Mouse (Mus musculus) common myeloid progenitor, adult 5-6 weeks (primary cell): ENCODE results near the gene Wdr46. TPM values are rescaled to one million over a fixed set of nuclear protein-coding genes. Genes with fewer than 3 reads are reported as not detected.

Experiments used
- total RNA-seq: library from RNA; stranded (forward); fragments of 200-1000, 187-1606 nt; gene quantifications from 2 replicates; pipeline ENCODE4 v1.2.3, GENCODE M21; 2017

Gene Wdr46
- total RNA-seq, 1 experiment from 2014 or later: 62.5 TPM

Other genes starting within 250 kb of the Wdr46 start
- 31.5 and 35.0 TPM in 2 replicates for gene March2, start 222.0 kb upstream of the Wdr46 start, total RNA-seq
- gene Rab11b, start 180.1 kb upstream of the Wdr46 start, total RNA-seq: 42.5 and 65.0 TPM in 2 replicates
- gene Angptl4, start 158.8 kb upstream of the Wdr46 start, total RNA-seq: 5.9 and 14.2 TPM in 2 replicates
- 4.6 and 5.5 TPM in 2 replicates for gene Kank3, start 130.1 kb upstream of the Wdr46 start, total RNA-seq
- gene Rps28, start 116.1 kb upstream of the Wdr46 start, total RNA-seq: 2,900 and 3,215 TPM in 2 replicates
- 107 and 132 TPM in 2 replicates for gene Ndufa7, start 116.1 kb upstream of the Wdr46 start, total RNA-seq
- 9.5 and 20.2 TPM in 2 replicates for gene Cd320, start 97.6 kb upstream of the Wdr46 start, total RNA-seq
- not detected in 2 replicates for gene Gm7029, start 66.8 kb upstream of the Wdr46 start, total RNA-seq
- 29.6 and 37.5 TPM in 2 replicates for gene Kifc1, start 50.0 kb upstream of the Wdr46 start, total RNA-seq
- gene Platr17, start 35.5 kb upstream of the Wdr46 start, total RNA-seq: 1.2 and 1.5 TPM in 2 replicates
- gene Daxx, start 31.2 kb upstream of the Wdr46 start, total RNA-seq: 24.1 and 44.4 TPM in 2 replicates
- gene Tapbp, start 24.8 kb upstream of the Wdr46 start, total RNA-seq: 42.2 and 56.4 TPM in 2 replicates
- 16.6 and 24.1 TPM in 2 replicates for gene Zbtb22, start 24.8 kb upstream of the Wdr46 start, total RNA-seq
- gene Rgl2, start 11.1 kb upstream of the Wdr46 start, total RNA-seq: 21.2 and 22.5 TPM in 2 replicates
- gene Pfdn6, start 317 bp upstream of the Wdr46 start, total RNA-seq: 128 and 170 TPM in 2 replicates
- 2.6 and 2.7 TPM in 2 replicates for gene B3galt4, start 10.8 kb downstream of the Wdr46 start, total RNA-seq
- 13.0 and 16.4 TPM in 2 replicates for gene Vps52, start 15.2 kb downstream of the Wdr46 start, total RNA-seq
- 1,549 and 1,746 TPM in 2 replicates for gene Rps18, start 15.3 kb downstream of the Wdr46 start, total RNA-seq
- gene H2-K1, start 59.7 kb downstream of the Wdr46 start, total RNA-seq: 983 and 1,076 TPM in 2 replicates
- 11.9 and 12.8 TPM in 2 replicates for gene Ring1, start 84.0 kb downstream of the Wdr46 start, total RNA-seq
- 43.8 and 60.6 TPM in 2 replicates for gene H2-Ke6, start 87.4 kb downstream of the Wdr46 start, total RNA-seq
- 70.5 and 100 TPM in 2 replicates for gene Slc39a7, start 91.0 kb downstream of the Wdr46 start, total RNA-seq
- 34.1 and 36.3 TPM in 2 replicates for gene Rxrb, start 91.2 kb downstream of the Wdr46 start, total RNA-seq
- 4.1 and 10.4 TPM in 2 replicates for gene Col11a2, start 98.8 kb downstream of the Wdr46 start, total RNA-seq
- gene H2-Oa, start 151.7 kb downstream of the Wdr46 start, total RNA-seq: 7.8 and 10.5 TPM in 2 replicates
- gene H2-DMa, start 178.9 kb downstream of the Wdr46 start, total RNA-seq: 90.2 and 104 TPM in 2 replicates
- 347 and 388 TPM in 2 replicates for gene Brd2, start 182.0 kb downstream of the Wdr46 start, total RNA-seq
- gene H2-DMb2, start 202.6 kb downstream of the Wdr46 start, total RNA-seq: 3.3 and 5.5 TPM in 2 replicates
- gene H2-DMb1, start 212.4 kb downstream of the Wdr46 start, total RNA-seq: 31.9 and 35.1 TPM in 2 replicates
- gene Tap1, start 246.9 kb downstream of the Wdr46 start, total RNA-seq: 77.8 and 120 TPM in 2 replicates
- gene Psmb9, start 247.1 kb downstream of the Wdr46 start, total RNA-seq: 75.3 and 119 TPM in 2 replicates